Mouse (Mus musculus): Measurements from ENCODE around the gene Tmprss15.

The Tmprss15 gene

GRCm38 (mm10) chr16:78922644-78923043 lies 168.3 kb downstream of the Tmprss15 start:
- DNase-seq (ENCODE audit: extremely low read depth, low read depth, low spot score), result no peak

All from fat pad, adult 2 months (tissue).